ENCODE assay signal across 8 mouse cellular contexts in the genomic region with DNA sequence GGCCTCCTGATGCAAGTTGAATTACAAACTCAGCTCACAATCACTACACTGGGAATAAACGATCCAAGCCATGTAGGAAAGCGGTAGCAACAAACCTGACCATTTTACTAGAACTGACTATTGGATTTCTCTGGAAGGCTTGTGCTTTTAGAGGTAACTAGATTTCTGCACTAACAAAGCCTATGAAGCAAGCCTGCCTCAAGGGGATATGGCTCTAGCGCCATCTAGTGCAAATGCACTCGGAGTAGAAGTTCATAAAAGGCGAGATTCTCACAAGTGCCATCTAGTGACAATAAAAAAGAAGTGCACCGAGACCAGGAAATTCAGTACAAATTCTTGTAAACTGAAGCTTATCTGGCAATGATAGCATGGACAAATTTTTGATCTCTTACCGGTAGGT.
DNase-seq lines count a peak whose midpoint lies in the region; ATAC-seq and TF ChIP-seq lines count a peak whose summit lies in the region.

No protein-coding gene starts in this region.

- no peaks in the 10 kb centered on the region for H3K9me3 ChIP-seq in intestine, postnatal 0 days (ENCODE audit: control insufficient read depth)

- no peaks in the 10 kb centered on the region for H3K36me3 ChIP-seq in intestine, postnatal 0 days (ENCODE audit: control insufficient read depth, insufficient read depth)

- no peak overlapping the region for H3K27ac ChIP-seq in intestine, postnatal 0 days (ENCODE audit: low read depth, low read length)

- no peak overlapping the region for H3K9ac ChIP-seq in intestine, postnatal 0 days (ENCODE audit: low read depth, low read length)

- no peak overlapping the region for H3K4me3 ChIP-seq in intestine, postnatal 0 days (ENCODE audit: low read depth, low read length)

- ATAC-seq in intestine, postnatal 0 days, result peak; percentile 28; the same call in 1 of the 2 replicates

- peak; percentile 68 for DNase-seq in urinary bladder, postnatal 14 days (ENCODE audit: low spot score)
- no peak for DNase-seq in urinary bladder, postnatal 10 days (ENCODE audit: low spot score)
- peak; percentile 63 to 77 for DNase-seq in cerebellum, postnatal 25 days
- peak; percentile 50 for DNase-seq in gastrocnemius, adult 18-20 months (ENCODE audit: low spot score)
- DNase-seq in left cerebral cortex, postnatal 36 days (ENCODE audit: low spot score in 2 of 2), result peak; percentile 27 to 61
- peak; percentile 47 for DNase-seq in neural tube, embryonic 10.5 days (ENCODE audit: extremely low spot score, low spot score)
- peak; percentile 33 to 44 for DNase-seq in urinary bladder, postnatal 36 days (ENCODE audit: low spot score in 2 of 2)

- peak; percentile 95 for TF ChIP-seq CTCF in intestine, postnatal 0 days (IDR thresholded peaks at IDR 0.05; ENCODE audit: low read depth)

- intact Hi-C loops in left cerebral cortex, postnatal 36 days (cut with DNase I), result loop anchor here (5.0 kb wide), 1 partner anchor 1656 kb away; no protein-coding TSS in a partner anchor

- no peak overlapping the region for H3K4me2 ChIP-seq in intestine, postnatal 0 days (replicated peaks; ENCODE audit: low read depth)

- H3K27me3 ChIP-seq in intestine, postnatal 0 days (replicated peaks; ENCODE audit: control insufficient read depth, insufficient read depth, low read length), result no peaks in the 10 kb centered on the region

- WGBS in intestine, postnatal 0 days, result 17% methylated on average over 7 of the region's 7 CpGs

- H3K4me1 ChIP-seq in intestine, postnatal 0 days (replicated peaks; ENCODE audit: control insufficient read depth, insufficient read depth, low read length), result no peaks in the 10 kb centered on the region
